Mouse (Mus musculus) embryonic facial prominence, embryonic 14.5 days (tissue): Measurements from ENCODE around the gene Thy1. TPM values are rescaled to one million over a fixed set of nuclear protein-coding genes. Genes with fewer than 3 reads are reported as not detected.
A peak's percentile ranks its signal among the peaks of the same experiment; 100 is the strongest.

Source experiments
- ATAC-seq: fragments of 200-750 bp; cut with Nextera tagmentation; 2 replicates; pipeline ENCODE4 v1.8.0; 2017; ENCODE audit warnings: low read depth, moderate number of reproducible peaks, moderate TSS enrichment
- DNase-seq: peaks from one replicate; pipeline ENCODE4 v3.0.0-alpha.2; 2015; ENCODE audit warnings: low spot score
- H3K27ac ChIP-seq: fragments of 300-500 bp; sonication (generic); replicated peaks from 2 replicates; pipeline ENCODE4 v1.5.1; 2014; ENCODE audit warnings: low read depth, mild to moderate bottlenecking, low read length, moderate library complexity
- H3K27me3 ChIP-seq: fragments of 300-500 bp; sonication (generic); replicated peaks from 2 replicates; pipeline ENCODE4 v1.6.1; 2014; ENCODE audit warnings: low read length; ENCODE audit not compliant: control insufficient read depth, insufficient read depth
- H3K36me3 ChIP-seq: fragments of 300-500 bp; sonication (generic); 2 replicates; pipeline ENCODE4 v1.6.1; 2014; ENCODE audit warnings: low read length, mixed read lengths; ENCODE audit not compliant: control insufficient read depth, insufficient read depth
- H3K4me1 ChIP-seq: fragments of 300-500 bp; sonication (generic); 2 replicates; pipeline ENCODE4 v1.6.1; 2014; ENCODE audit warnings: antibody characterized with exemption, low read length; ENCODE audit not compliant: control insufficient read depth, insufficient read depth
- H3K4me2 ChIP-seq: fragments of 300-500 bp; sonication (generic); 2 replicates; pipeline ENCODE4 v1.6.1; 2014; ENCODE audit warnings: low read depth, mild to moderate bottlenecking, low read length, moderate library complexity, mixed read lengths
- H3K4me3 ChIP-seq: fragments of 300-500 bp; sonication (generic); 2 replicates; pipeline ENCODE4 v1.5.1; 2014; ENCODE audit warnings: low read depth, mild to moderate bottlenecking, low read length
- H3K9ac ChIP-seq: fragments of 300-500 bp; sonication (generic); 2 replicates; pipeline ENCODE4 v1.6.1; 2014; ENCODE audit warnings: low read depth, mild to moderate bottlenecking, low read length, moderate library complexity, mixed read lengths
- H3K9me3 ChIP-seq: fragments of 300-500 bp; sonication (generic); 2 replicates; pipeline ENCODE4 v1.6.1; 2016; ENCODE audit warnings: low read length; ENCODE audit not compliant: control insufficient read depth
- WGBS: fragments of 180-500 bp; shearing (Covaris S2); extraction: QIAGEN DNeasy Blood & Tissue Kit; methylation state at CpG from one replicate; pipeline ENCODE4 v1.1.7; 2014; 5-methylcytosine and 5-hydroxymethylcytosine counted together
- polyA plus RNA-seq: library from polyadenylated mRNA; unstranded; fragments of >200 nt; fragmentation: Nextera tagmentation; extraction: Ambion mirVana; gene quantifications from 2 replicates; pipeline ENCODE4 v1.2.1, GENCODE M21; 2014

The Thy1 gene
- polyA plus RNA-seq, 1 experiment from 2014 or later = 19.6 TPM

DNA sequence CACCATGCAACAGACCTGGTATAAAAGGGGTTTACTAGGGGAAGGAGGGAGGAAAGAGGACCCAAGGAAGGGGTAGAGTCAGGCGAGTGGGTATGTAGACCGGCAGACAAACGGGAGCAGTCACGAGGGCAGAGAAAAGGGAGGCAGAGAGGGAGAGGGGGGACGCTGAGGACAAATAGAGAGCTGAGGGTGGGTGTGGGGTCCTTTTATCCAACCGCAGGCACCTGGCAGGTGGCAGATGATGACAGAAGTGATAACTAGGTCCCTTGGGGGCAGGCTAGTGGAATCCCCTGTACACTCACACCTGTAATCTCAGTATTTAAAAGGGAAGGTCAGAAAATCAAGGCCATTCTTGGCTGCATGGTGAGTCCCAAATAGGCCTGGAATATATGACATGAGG, 31.0 kb upstream of the Thy1 start:
- 74% methylated on average over 6 of the region's 6 CpGs for WGBS
- Histone ChIP-seq H3K27me3 (no peaks in the 10 kb centered on the region), H3K36me3 (no peaks in the 10 kb centered on the region), H3K4me3 (no peak overlapping the region), H3K27ac (no peak overlapping the region), H3K4me1 (peaks cover 8% of the 10 kb centered on the region), H3K9ac (no peak overlapping the region), H3K4me2 (no peak overlapping the region), H3K9me3 (no peaks in the 10 kb centered on the region)
- ATAC-seq = no peak
- no peak for DNase-seq

DNA sequence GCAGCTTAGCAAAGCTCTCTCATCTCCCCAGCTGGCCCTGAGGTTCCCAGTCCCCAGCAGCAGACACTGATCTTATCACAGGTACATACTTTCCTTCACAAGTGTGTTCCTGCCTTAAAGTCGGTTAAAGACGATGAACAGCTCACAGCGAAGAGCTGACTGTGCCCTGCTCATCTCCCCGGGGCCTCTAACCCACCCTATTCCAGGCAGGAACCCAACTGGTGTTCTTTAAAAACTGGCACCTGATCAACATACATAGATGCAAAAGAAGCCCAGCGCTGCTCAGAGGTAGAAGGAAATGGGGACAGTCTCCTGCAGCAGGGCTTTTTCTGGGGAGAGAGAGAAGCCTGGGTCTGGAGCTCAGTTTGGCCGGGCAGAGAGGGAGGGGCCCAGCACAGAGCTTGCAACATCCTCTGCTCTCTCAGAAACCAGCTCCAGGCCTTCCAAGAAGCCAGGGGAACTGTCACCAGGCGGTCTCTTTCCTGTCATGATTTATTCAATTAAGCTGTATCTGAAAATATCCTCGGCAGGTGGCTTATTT, 30.4 kb upstream of the Thy1 start:
- no peaks in the 10 kb centered on the region for H3K9me3 ChIP-seq
- WGBS = 35% methylated on average over 7 of the region's 8 CpGs

DNA sequence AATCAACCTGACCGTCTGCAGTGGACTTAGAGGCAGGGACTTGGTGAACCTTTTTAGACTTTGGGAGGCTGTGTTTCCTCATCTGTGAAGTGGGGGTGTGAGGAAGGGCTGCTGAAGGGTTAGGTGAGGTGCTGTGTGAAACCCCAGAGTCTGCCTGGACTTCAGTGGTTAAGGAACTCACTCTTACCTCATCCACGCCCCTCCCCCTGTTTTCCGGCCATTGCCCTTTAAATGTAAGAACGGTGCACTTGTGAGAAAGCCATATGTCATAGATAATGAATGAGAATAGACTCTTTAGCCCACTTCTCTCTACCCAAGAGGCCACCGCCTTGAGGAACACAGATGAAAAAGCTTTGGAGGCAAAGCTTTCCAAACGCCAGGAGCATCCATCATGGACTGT, 29.4 kb upstream of the Thy1 start:
- no peak overlapping the region for H3K9ac ChIP-seq
- peaks cover 8% of the 10 kb centered on the region for H3K4me1 ChIP-seq
- ATAC-seq (no peak), DNase-seq (no peak)
- H3K27ac ChIP-seq = no peak overlapping the region
- no peaks in the 10 kb centered on the region for H3K36me3 ChIP-seq
- no peak overlapping the region for H3K4me3 ChIP-seq
- no peaks in the 10 kb centered on the region for H3K9me3 ChIP-seq
- H3K4me2 ChIP-seq = no peak overlapping the region
- 69% methylated on average over 6 of the region's 6 CpGs for WGBS
- no peaks in the 10 kb centered on the region for H3K27me3 ChIP-seq

More for the DNA sequence above, 30.4 kb upstream of the Thy1 start:
- Histone ChIP-seq H3K4me3 (no peak overlapping the region), H3K9ac (no peak overlapping the region), H3K4me2 (no peak overlapping the region), H3K4me1 (peaks cover 8% of the 10 kb centered on the region), H3K27me3 (no peaks in the 10 kb centered on the region), H3K36me3 (no peaks in the 10 kb centered on the region), H3K27ac (no peak overlapping the region)
- ATAC-seq (no peak; the same call in 1 of the 2 replicates), DNase-seq (peak; percentile 29)

DNA sequence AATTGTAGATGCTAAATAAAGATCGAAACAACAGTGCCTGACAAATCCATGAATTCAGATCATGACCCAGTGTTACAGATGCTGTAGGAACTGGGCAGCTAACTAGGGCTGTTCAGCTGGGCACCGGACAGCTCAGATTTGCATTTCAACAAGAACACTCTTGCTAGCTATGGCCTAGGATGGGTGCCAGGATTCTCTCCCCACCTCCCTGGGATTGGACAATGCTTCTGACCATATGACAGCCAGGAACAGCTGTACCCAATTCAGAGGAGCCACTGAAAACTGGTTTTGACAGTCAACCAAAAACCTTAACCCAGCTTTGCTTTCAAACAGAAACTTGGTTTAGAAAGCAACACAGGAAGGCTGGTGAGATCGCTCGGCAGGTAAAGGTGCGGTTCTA, 26.9 kb upstream of the Thy1 start:
- H3K27me3 ChIP-seq = no peaks in the 10 kb centered on the region
- H3K36me3 ChIP-seq = no peaks in the 10 kb centered on the region
- H3K4me2 ChIP-seq = no peak overlapping the region
- DNase-seq (peak; percentile 53), ATAC-seq (no peak)
- no peak overlapping the region for H3K9ac ChIP-seq
- no peak overlapping the region for H3K4me3 ChIP-seq
- WGBS = 84% methylated on average over 5 of the region's 5 CpGs
- H3K9me3 ChIP-seq = no peaks in the 10 kb centered on the region
- H3K27ac ChIP-seq = no peak overlapping the region
- peaks cover 8% of the 10 kb centered on the region for H3K4me1 ChIP-seq

DNA sequence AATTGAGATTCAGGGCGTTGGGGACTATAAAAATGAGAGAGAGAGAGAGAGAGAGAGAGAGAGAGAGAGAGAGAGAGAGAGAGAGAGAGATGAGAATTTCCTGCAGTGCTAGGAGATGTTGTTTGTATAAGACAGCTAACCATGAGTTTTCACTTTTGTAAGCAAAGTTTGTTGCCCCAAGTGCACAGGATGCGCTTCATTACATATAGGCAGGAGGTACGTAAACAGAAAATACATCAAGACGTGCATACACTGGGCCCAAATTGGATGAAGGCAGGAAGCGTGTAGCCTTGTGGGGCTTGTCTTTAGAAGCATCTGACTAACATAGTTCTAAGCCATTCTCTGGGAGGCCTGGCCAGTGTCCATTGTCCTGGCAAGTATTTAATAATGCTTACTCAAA, 25.3 kb upstream of the Thy1 start:
- Histone ChIP-seq H3K9ac (no peak overlapping the region), H3K9me3 (no peaks in the 10 kb centered on the region), H3K4me1 (peaks cover 5% of the 10 kb centered on the region), H3K27me3 (no peaks in the 10 kb centered on the region), H3K36me3 (no peaks in the 10 kb centered on the region), H3K4me2 (no peak overlapping the region), H3K27ac (no peak overlapping the region), H3K4me3 (no peak overlapping the region)
- ATAC-seq = no peak
- 67% methylated on average over 5 of the region's 5 CpGs for WGBS
- DNase-seq = no peak

DNA sequence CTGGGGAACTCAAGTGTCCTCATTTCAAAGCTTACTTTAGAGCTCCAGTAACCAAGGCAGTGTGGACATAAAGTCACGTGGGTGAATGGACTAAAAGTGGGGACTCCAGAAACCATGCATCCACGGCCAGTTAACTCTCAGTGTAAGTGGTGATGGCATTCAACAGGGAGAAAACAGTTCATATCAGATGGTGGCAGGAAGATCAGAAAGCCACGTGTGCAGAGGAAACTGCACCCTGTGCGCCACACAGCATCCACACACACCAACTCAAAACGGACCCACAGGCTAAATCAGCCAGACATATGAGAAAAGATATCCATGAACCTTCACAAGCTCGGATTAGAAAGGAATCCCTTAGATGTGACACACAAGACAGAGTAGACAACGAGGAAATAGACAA, 23.2 kb upstream of the Thy1 start:
- Histone ChIP-seq H3K36me3 (no peaks in the 10 kb centered on the region), H3K27ac (no peak overlapping the region), H3K9me3 (no peaks in the 10 kb centered on the region), H3K27me3 (no peaks in the 10 kb centered on the region), H3K4me2 (no peak overlapping the region), H3K9ac (no peak overlapping the region), H3K4me3 (no peak overlapping the region), H3K4me1 (no peaks in the 10 kb centered on the region)
- WGBS = 73% methylated on average over 7 of the region's 7 CpGs
- no peak for ATAC-seq
- DNase-seq = no peak

DNA sequence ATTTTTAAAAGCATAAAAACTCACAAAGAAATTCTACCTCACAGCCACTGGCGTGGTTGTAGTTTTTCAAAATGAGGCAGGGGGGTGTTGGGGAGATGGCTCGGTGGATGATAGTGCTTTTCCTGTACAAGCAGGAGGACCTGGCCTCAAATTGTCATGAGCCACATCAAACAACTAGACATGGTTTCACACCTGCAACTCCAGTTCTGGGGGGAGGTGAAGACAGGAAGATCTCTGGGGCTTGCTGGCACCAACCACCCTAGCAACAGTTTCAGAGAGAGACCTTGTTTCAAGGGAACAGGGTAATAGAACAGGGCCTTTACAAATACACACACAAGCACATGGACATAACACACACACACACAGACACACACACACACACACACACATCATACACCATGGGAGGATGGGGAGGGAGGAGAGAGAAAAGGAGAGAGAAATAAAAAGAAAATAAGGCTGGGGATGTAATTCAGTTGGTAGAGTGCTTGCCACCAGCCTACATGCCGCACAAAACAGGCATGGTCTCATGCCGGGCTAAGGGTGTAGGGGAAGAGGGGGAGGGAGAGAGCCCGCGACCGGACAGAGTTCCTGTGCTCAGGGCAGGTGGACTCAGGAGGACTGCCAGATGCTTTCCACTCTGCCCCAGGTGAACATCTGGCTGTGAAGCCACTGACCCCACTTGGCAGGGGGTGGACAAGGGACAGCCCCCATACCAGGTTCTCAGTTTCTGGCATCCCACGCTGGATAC, 20.9 kb upstream of the Thy1 start:
- Histone ChIP-seq H3K9me3 (no peaks in the 10 kb centered on the region), H3K4me1 (no peaks in the 10 kb centered on the region), H3K27ac (no peak overlapping the region), H3K27me3 (no peaks in the 10 kb centered on the region), H3K36me3 (no peaks in the 10 kb centered on the region), H3K4me3 (no peak overlapping the region), H3K9ac (no peak overlapping the region), H3K4me2 (no peak overlapping the region)
- no peak for DNase-seq
- 65% methylated on average over 8 of the region's 8 CpGs for WGBS
- ATAC-seq = no peak

DNA sequence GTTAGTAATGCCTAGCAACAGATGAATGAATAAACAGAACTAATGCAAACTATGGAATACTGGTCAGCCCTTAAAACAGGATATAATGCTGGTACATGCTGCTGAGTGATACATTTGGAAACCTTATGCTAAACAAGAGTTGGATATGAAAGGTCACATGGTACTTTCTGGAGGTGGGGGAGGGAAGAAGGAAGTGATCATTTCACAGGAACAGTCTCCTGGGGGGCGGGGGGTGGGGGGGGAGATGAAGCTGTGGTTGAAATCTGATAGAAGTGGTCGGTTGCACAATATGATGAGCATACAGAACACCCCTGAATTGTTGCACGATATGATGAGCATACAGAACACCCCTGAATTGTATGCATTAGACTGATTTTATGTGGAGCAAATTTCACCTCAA, 19.1 kb upstream of the Thy1 start:
- Histone ChIP-seq H3K27ac (no peak overlapping the region), H3K4me2 (no peak overlapping the region), H3K36me3 (no peaks in the 10 kb centered on the region), H3K4me3 (no peak overlapping the region), H3K27me3 (no peaks in the 10 kb centered on the region), H3K9ac (no peak overlapping the region), H3K4me1 (no peaks in the 10 kb centered on the region), H3K9me3 (no peaks in the 10 kb centered on the region)
- ATAC-seq (no peak), DNase-seq (no peak)
- WGBS = 64% methylated on average over 3 of the region's 3 CpGs
